Mouse (Mus musculus) midbrain, embryonic 16.5 days (tissue): Measurements from ENCODE around the gene Ubald1. TPM values are rescaled to one million over a fixed set of nuclear protein-coding genes. Genes with fewer than 3 reads are reported as not detected.

Experiments used
- ATAC-seq: fragments of 200-750 bp; cut with Nextera tagmentation; 2 replicates; pipeline ENCODE4 v1.8.0; 2017; ENCODE audit warnings: moderate TSS enrichment
- H3K27ac ChIP-seq: fragments of 300-500 bp; sonication (generic); 2 replicates; pipeline ENCODE4 v1.5.1; 2014; ENCODE audit warnings: mild to moderate bottlenecking, low read length, mixed read lengths
- H3K27me3 ChIP-seq: fragments of 300-500 bp; sonication (generic); 2 replicates; pipeline ENCODE4 v1.6.1; 2014; ENCODE audit warnings: low read depth, low read length, mixed read lengths; ENCODE audit not compliant: control insufficient read depth, insufficient read depth
- H3K36me3 ChIP-seq: fragments of 300-500 bp; sonication (generic); 2 replicates; pipeline ENCODE4 v1.6.1; 2014; ENCODE audit warnings: mild to moderate bottlenecking, low read length, moderate library complexity, mixed read lengths; ENCODE audit not compliant: control insufficient read depth, insufficient read depth
- H3K4me1 ChIP-seq: fragments of 300-500 bp; sonication (generic); 2 replicates; pipeline ENCODE4 v1.6.1; 2014; ENCODE audit warnings: mild to moderate bottlenecking, low read length, mixed read lengths; ENCODE audit not compliant: control insufficient read depth, insufficient read depth
- H3K4me2 ChIP-seq: fragments of 300-500 bp; sonication (generic); 2 replicates; pipeline ENCODE4 v1.6.1; 2014; ENCODE audit warnings: mild to moderate bottlenecking, low read length, mixed read lengths
- H3K4me3 ChIP-seq: fragments of 300-500 bp; sonication (generic); 2 replicates; pipeline ENCODE4 v1.5.1; 2014; ENCODE audit warnings: low read depth, mild to moderate bottlenecking, low read length, moderate library complexity, mixed read lengths
- H3K9ac ChIP-seq: fragments of 300-500 bp; sonication (generic); 2 replicates; pipeline ENCODE4 v1.6.1; 2014; ENCODE audit warnings: low read depth, low read length, mixed read lengths
- H3K9me3 ChIP-seq: fragments of 300-500 bp; sonication (generic); replicated peaks from 2 replicates; pipeline ENCODE4 v1.6.1; 2014; ENCODE audit warnings: mild to moderate bottlenecking, low read length, mixed read lengths; ENCODE audit not compliant: control insufficient read depth, poor library complexity, severe bottlenecking
- WGBS: fragments of 180-500 bp; shearing (Covaris S2); extraction: QIAGEN DNeasy Blood & Tissue Kit; methylation state at CpG from one replicate; pipeline ENCODE4 v1.1.7; 2014; 5-methylcytosine and 5-hydroxymethylcytosine counted together
- polyA plus RNA-seq: library from polyadenylated mRNA; unstranded; fragments of >200 nt; fragmentation: Nextera tagmentation; extraction: Ambion mirVana; gene quantifications from 2 replicates; pipeline ENCODE4 v1.2.1, GENCODE M21; 2015

The Ubald1 gene
- polyA plus RNA-seq, 1 experiment from 2014 or later = 63.3 TPM

DNA sequence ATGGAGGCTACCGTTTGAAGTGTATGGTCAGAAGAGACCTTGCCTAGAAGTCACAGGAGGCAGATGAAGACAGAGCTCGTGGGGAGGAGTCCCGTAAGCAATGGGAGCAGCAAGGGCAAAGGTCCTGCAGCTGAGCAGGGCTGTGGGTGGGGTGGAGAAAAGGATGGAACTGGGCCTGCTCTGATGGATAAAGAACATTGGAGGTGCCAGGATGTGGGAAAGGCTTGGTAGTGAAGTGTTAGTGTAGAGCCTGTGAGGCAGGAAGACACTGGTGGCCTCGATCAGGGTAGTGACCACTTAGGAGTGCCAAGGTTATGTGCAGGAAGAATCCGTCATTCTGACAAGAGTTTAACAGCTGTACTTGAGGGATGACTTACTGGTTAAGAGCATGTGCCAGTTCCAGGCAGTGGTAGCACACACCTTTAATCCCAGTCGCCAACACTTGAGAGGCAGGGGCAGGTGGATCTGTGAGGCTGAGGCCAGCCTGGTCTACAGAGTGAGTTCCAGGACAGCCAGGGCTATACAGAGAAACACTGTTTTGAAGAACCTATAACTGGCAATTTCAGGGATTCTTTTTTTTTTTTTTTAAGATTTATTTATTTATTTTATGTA lies 23.5 kb upstream of the Ubald1 start:
- Histone ChIP-seq H3K9me3 (no peaks in the 10 kb centered on the region), H3K9ac (no peak overlapping the region), H3K4me1 (peaks cover 2% of the 10 kb centered on the region; the same call in 1 of the 2 replicates), H3K36me3 (no peaks in the 10 kb centered on the region), H3K4me2 (no peak overlapping the region), H3K27ac (no peak overlapping the region), H3K4me3 (no peak overlapping the region), H3K27me3 (no peaks in the 10 kb centered on the region)
- no peak for ATAC-seq
- 86% methylated on average over 6 of the region's 6 CpGs for WGBS

DNA sequence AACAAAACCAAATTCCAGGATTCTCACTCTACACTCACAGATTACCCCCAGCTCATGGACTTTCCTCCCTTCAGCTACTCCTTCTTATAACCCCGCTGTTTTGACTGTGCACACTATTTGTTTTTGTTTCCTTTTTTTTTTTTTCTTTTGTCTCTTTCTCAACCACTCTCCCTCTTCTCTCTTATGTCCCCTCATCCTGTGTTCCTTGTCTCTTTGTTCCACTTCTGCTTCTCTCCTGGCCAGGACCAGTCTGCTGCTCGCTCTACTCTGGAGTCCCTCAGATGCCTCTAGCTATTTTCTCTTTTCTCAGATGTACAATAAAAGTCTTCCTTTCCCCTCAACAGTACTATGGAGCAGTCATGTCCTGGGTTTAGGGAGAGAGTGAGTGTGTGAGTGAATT lies 22.3 kb upstream of the Ubald1 start:
- no peak overlapping the region for H3K4me2 ChIP-seq
- no peak overlapping the region for H3K9ac ChIP-seq
- no peaks in the 10 kb centered on the region for H3K36me3 ChIP-seq
- H3K9me3 ChIP-seq = no peaks in the 10 kb centered on the region
- peaks cover 2% of the 10 kb centered on the region; the same call in 1 of the 2 replicates for H3K4me1 ChIP-seq
- ATAC-seq = no peak
- no peak overlapping the region for H3K4me3 ChIP-seq
- H3K27ac ChIP-seq = no peak overlapping the region
- no peaks in the 10 kb centered on the region for H3K27me3 ChIP-seq
- 93% methylated on average over 2 of the region's 2 CpGs for WGBS

- H3K36me3 ChIP-seq = no peaks in the 10 kb centered on the region
- H3K27ac ChIP-seq = no peak overlapping the region
- H3K4me3 ChIP-seq = no peak overlapping the region
- no peaks in the 10 kb centered on the region for H3K9me3 ChIP-seq
- WGBS = 52% methylated on average over 7 of the region's 7 CpGs
- no peaks in the 10 kb centered on the region for H3K27me3 ChIP-seq
- H3K4me2 ChIP-seq = no peak overlapping the region
- H3K4me1 ChIP-seq = peaks cover 2% of the 10 kb centered on the region; the same call in 1 of the 2 replicates
- H3K9ac ChIP-seq = no peak overlapping the region
- ATAC-seq = no peak
Observed at GRCm38 (mm10) chr16:4901167-4901566, 21.1 kb upstream of the Ubald1 start.

DNA sequence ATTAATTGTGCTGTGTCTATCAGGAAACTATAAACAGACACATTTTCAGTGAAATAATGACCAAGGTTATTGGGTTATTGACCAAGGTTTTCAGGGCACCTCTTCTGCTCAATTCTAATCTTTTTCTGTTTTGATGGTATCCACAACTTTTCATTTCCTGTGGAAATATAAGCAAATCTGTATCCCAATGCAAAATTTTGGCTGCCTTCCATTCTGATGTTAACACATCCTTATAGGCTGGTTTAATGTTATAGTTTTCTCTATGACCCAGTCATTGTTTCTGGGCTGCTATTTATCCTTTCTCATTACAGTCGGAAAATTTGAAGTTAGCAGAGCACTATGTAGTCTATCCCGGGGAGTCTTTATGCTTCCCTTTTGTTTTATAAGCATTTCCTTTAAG lies 19.6 kb upstream of the Ubald1 start:
- Histone ChIP-seq H3K9ac (no peak overlapping the region), H3K4me3 (no peak overlapping the region), H3K27me3 (no peaks in the 10 kb centered on the region), H3K36me3 (no peaks in the 10 kb centered on the region), H3K9me3 (no peaks in the 10 kb centered on the region), H3K4me2 (no peak overlapping the region), H3K27ac (no peak overlapping the region), H3K4me1 (peaks cover 2% of the 10 kb centered on the region; the same call in 1 of the 2 replicates)
- 86% methylated on average over 2 of the region's 2 CpGs for WGBS
- no peak for ATAC-seq

DNA sequence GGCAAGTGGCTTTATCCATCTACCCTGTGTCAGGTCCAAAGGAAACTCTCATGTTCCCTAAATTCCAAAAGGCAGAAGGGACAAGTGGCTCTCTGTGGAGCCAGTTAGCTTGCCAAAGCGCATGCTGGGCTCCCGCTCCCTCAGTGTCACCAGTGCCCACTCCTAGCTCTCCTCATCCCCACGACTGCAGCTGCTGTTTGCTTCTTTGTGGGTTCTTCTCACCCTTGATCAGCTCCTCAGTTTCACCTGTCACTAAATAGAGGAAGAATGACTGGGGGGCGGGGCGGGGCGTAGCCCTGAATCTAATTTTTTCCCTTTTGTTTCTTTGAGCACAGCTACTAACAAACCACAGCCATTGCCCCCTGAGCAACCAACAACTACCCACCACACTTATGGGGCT lies 18.8 kb upstream of the Ubald1 start:
- no peak overlapping the region for H3K4me3 ChIP-seq
- H3K9ac ChIP-seq = no peak overlapping the region
- H3K36me3 ChIP-seq = no peaks in the 10 kb centered on the region
- H3K4me2 ChIP-seq = no peak overlapping the region
- H3K27me3 ChIP-seq = no peaks in the 10 kb centered on the region
- peaks cover 2% of the 10 kb centered on the region; the same call in 1 of the 2 replicates for H3K4me1 ChIP-seq
- no peak for ATAC-seq
- 84% methylated on average over 6 of the region's 6 CpGs for WGBS
- H3K27ac ChIP-seq = no peak overlapping the region
- H3K9me3 ChIP-seq = no peaks in the 10 kb centered on the region

GRCm38 (mm10) chr16:4897146-4897730 lies 17.1 kb upstream of the Ubald1 start:
- no peak for ATAC-seq
- H3K4me3 ChIP-seq = no peak overlapping the region
- no peak overlapping the region for H3K4me2 ChIP-seq
- no peaks in the 10 kb centered on the region for H3K27me3 ChIP-seq
- H3K9ac ChIP-seq = no peak overlapping the region
- H3K9me3 ChIP-seq = no peaks in the 10 kb centered on the region
- H3K36me3 ChIP-seq = no peaks in the 10 kb centered on the region
- H3K4me1 ChIP-seq = peaks cover 2% of the 10 kb centered on the region; the same call in 1 of the 2 replicates
- no peak overlapping the region for H3K27ac ChIP-seq
- 49% methylated on average over 7 of the region's 7 CpGs for WGBS

DNA sequence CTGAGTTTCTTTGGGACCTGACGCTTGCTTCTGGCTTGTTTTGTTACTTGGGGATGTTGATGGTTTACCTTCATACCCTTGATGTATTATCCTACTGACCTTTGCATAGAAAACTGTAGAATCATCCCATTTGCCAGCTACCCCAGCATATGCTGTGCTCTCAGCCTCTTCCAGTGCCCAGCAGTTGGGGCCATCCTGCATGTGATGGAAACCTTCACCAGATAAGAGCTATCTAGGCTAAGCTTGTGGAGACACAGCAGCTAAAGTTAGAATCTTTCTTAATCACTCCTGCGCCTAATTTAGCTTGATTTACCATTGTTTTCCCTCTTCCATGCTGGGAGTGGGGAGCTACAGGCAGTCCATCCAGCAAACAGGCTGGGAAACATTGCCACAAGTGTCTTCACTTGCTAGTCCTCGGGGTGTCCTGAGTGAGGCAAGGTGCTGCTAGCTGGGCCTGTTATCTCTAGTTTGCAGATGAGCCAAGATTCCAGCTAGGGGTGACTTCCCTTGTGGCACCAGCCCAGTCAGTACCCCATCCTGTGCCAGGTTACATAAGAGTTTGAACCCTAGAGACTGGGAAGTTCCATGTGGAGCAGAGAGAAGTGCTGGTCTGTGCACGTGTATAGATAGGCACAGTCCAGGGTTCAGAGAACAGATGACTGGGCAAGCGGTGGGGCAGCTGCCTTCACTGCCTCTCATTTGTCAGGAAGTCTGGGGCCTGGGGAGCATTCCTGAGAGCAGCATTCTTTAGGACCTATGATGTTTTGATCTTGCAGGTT lies 16.3 kb upstream of the Ubald1 start:
- no peak overlapping the region for H3K9ac ChIP-seq
- no peak overlapping the region for H3K4me3 ChIP-seq
- no peaks in the 10 kb centered on the region for H3K36me3 ChIP-seq
- ATAC-seq = no peak
- 79% methylated on average over 5 of the region's 5 CpGs for WGBS
- no peaks in the 10 kb centered on the region for H3K27me3 ChIP-seq
- no peaks in the 10 kb centered on the region for H3K9me3 ChIP-seq
- no peak overlapping the region for H3K27ac ChIP-seq
- peaks cover 2% of the 10 kb centered on the region; the same call in 1 of the 2 replicates for H3K4me1 ChIP-seq
- no peak overlapping the region for H3K4me2 ChIP-seq

- H3K4me2 ChIP-seq = no peak overlapping the region
- WGBS = 83% methylated on average over 7 of the region's 7 CpGs
- H3K9me3 ChIP-seq = no peaks in the 10 kb centered on the region
- H3K36me3 ChIP-seq = no peaks in the 10 kb centered on the region
- H3K9ac ChIP-seq = no peak overlapping the region
- H3K4me3 ChIP-seq = no peak overlapping the region
- peaks cover 9% of the 10 kb centered on the region for H3K4me1 ChIP-seq
- H3K27ac ChIP-seq = no peak overlapping the region
- H3K27me3 ChIP-seq = no peaks in the 10 kb centered on the region
- no peak for ATAC-seq
Observed at GRCm38 (mm10) chr16:4894201-4894908, 14.2 kb upstream of the Ubald1 start.
